In genomic region chr2:156621449-156621848, GRCm38 (mm10) we compare ENCODE assay signal across 10 mouse cellular contexts. TPM values are rescaled to one million over a fixed set of nuclear protein-coding genes. Genes with fewer than 3 reads are reported as not detected.
DNase-seq lines count a peak whose midpoint lies in the region; ATAC-seq lines count a peak whose summit lies in the region.
"Had no signal": no experiment of that assay in that cellular context is flagged by ENCODE, and none has a peak within 500 bp of the region (broad histone marks: within the 10 kb centered on the region; RNA-seq: fewer than 3 reads in every experiment).

No protein-coding gene starts in this region.

- H3K4me2 ChIP-seq in hindbrain, embryonic 14.5 days (replicated peaks): no peak overlapping the region
- no peak overlapping the region for H3K4me2 ChIP-seq in hindbrain, embryonic 11.5 days (replicated peaks; ENCODE audit: low read depth, low read length)
- H3K4me2 ChIP-seq: embryonic facial prominence, embryonic 15.5 days; heart, embryonic 15.5 days had no signal

- H3K4me1 ChIP-seq in hindbrain, embryonic 14.5 days (replicated peaks; ENCODE audit: control insufficient read depth, insufficient read depth, low read length): peaks cover 6% of the 10 kb centered on the region; the same call in 1 of the 2 replicates
- no peaks in the 10 kb centered on the region for H3K4me1 ChIP-seq in hindbrain, embryonic 11.5 days (replicated peaks; ENCODE audit: control insufficient read depth, insufficient read depth, low read length)

- H3K9ac ChIP-seq in hindbrain, embryonic 14.5 days: no peak overlapping the region
- H3K9ac ChIP-seq in hindbrain, embryonic 11.5 days (ENCODE audit: low read depth, low read length): no peak overlapping the region
- H3K9ac ChIP-seq: embryonic facial prominence, embryonic 15.5 days; heart, embryonic 15.5 days had no signal

- H3K27ac ChIP-seq in hindbrain, embryonic 14.5 days: no peak overlapping the region
- H3K27ac ChIP-seq in hindbrain, embryonic 11.5 days (ENCODE audit: low read depth, low read length): no peak overlapping the region
- H3K27ac ChIP-seq: embryonic facial prominence, embryonic 15.5 days; heart, embryonic 15.5 days had no signal

- WGBS in hindbrain, embryonic 14.5 days: 50% methylated on average over 5 of the region's 5 CpGs
- 60% methylated on average over 5 of the region's 5 CpGs for WGBS in hindbrain, embryonic 11.5 days

- DNase-seq in hindbrain, embryonic 14.5 days (ENCODE audit: low spot score): no peak
- no peak for DNase-seq in hindbrain, embryonic 11.5 days (ENCODE audit: low spot score)
- peak; percentile 76 for DNase-seq in Muller cell, postnatal 12 days (ENCODE audit: inconsistent ontology term)
- peak; percentile 64 for DNase-seq in cerebellum, adult 9-10 months
- DNase-seq in kidney, postnatal 10 days: peak; percentile 79
- no peak for DNase-seq in left cerebral cortex, postnatal 36 days (ENCODE audit: low spot score in 2 of 2)

- intact Hi-C loops in left cerebral cortex, postnatal 36 days (cut with DNase I): no loop called here

- no peaks in the 10 kb centered on the region for H3K36me3 ChIP-seq in hindbrain, embryonic 14.5 days (replicated peaks; ENCODE audit: control insufficient read depth, insufficient read depth)
- H3K36me3 ChIP-seq in hindbrain, embryonic 11.5 days (ENCODE audit: control insufficient read depth, insufficient read depth, low read length): no peaks in the 10 kb centered on the region
- H3K36me3 ChIP-seq: embryonic facial prominence, embryonic 15.5 days; heart, embryonic 15.5 days had no signal

- H3K27me3 ChIP-seq in hindbrain, embryonic 14.5 days (ENCODE audit: control insufficient read depth, insufficient read depth, low read length): peaks cover 9% of the 10 kb centered on the region; the same call in 1 of the 2 replicates
- peaks cover 4% of the 10 kb centered on the region; the same call in 1 of the 2 replicates for H3K27me3 ChIP-seq in hindbrain, embryonic 11.5 days (ENCODE audit: control insufficient read depth, insufficient read depth, low read length)

- no peak overlapping the region for H3K4me3 ChIP-seq in hindbrain, embryonic 14.5 days (replicated peaks; ENCODE audit: low read length)
- H3K4me3 ChIP-seq in hindbrain, embryonic 11.5 days (ENCODE audit: low read depth, low read length): no peak overlapping the region
- H3K4me3 ChIP-seq: embryonic facial prominence, embryonic 15.5 days; heart, embryonic 15.5 days had no signal

- ATAC-seq in hindbrain, embryonic 14.5 days (ENCODE audit: low FRiP score): peak; percentile 22; the same call in 1 of the 2 replicates
- ATAC-seq in hindbrain, embryonic 11.5 days (ENCODE audit: low FRiP score): no peak
- no peak for ATAC-seq in erythroid progenitor cell, adult 5-6 weeks (replicated peaks; ENCODE audit: low FRiP score, poor library complexity, severe bottlenecking)
- no peak for ATAC-seq in megakaryocyte, adult 5-6 weeks (ENCODE audit: poor library complexity, severe bottlenecking)

- H3K9me3 ChIP-seq in hindbrain, embryonic 14.5 days (ENCODE audit: control insufficient read depth, low read length): no peaks in the 10 kb centered on the region
- no peaks in the 10 kb centered on the region for H3K9me3 ChIP-seq in hindbrain, embryonic 11.5 days (ENCODE audit: control insufficient read depth, low read length)
- H3K9me3 ChIP-seq: embryonic facial prominence, embryonic 15.5 days; heart, embryonic 15.5 days had no signal

RNA-seq across cellular contexts. Expression of gene Dlgap4, which starts 7.9 kb away (rescaled TPM):
- polyA plus RNA-seq in hindbrain, embryonic 14.5 days (2014; fragmentation: Nextera tagmentation; extraction: Ambion mirVana): 220 and 221 TPM in 2 replicates
- polyA plus RNA-seq in hindbrain, embryonic 11.5 days (2014; fragmentation: Nextera tagmentation; extraction: Ambion mirVana): 161 and 162 TPM in 2 replicates
- 8.0 and 10.1 TPM in 2 replicates for total RNA-seq in erythroid progenitor cell, adult 5-6 weeks (2015; ENCODE audit: low replicate concordance)
- 3.0 and 3.5 TPM in 2 replicates for total RNA-seq in erythroid progenitor cell, adult 5-6 weeks (2017; ENCODE audit: low replicate concordance)
- 35.2 and 38.7 TPM in 2 replicates for total RNA-seq in megakaryocyte, adult 5-6 weeks (2015)
- 13.8 and 24.0 TPM in 2 replicates for total RNA-seq in megakaryocyte, adult 5-6 weeks (2017)
- total RNA-seq in left cerebral cortex, postnatal 36 days (2021): 100 to 1,000 TPM; 224 to 241 TPM

Comparison
In these comparisons a context has a peak if more than half of its experiments do, and no peak if none do; other contexts are left out.
1. DNase-seq: peak in Muller cell, postnatal 12 days (single experiment), cerebellum, adult 9-10 months (single experiment) and kidney, postnatal 10 days (single experiment); none in hindbrain, embryonic 14.5 days (single experiment), hindbrain, embryonic 11.5 days (single experiment) and left cerebral cortex, postnatal 36 days (0 of 2).
2. RNA of gene Dlgap4, which starts 7.9 kb away (total RNA-seq): 224 to 241 TPM in left cerebral cortex, postnatal 36 days; 13.8 to 38.7 TPM in megakaryocyte, adult 5-6 weeks and 3.0 to 10.1 TPM in erythroid progenitor cell, adult 5-6 weeks; every median in the first group is over 4 times any median in the second.